ENCODE assay signal across 27 mouse cellular contexts in the genomic region with DNA sequence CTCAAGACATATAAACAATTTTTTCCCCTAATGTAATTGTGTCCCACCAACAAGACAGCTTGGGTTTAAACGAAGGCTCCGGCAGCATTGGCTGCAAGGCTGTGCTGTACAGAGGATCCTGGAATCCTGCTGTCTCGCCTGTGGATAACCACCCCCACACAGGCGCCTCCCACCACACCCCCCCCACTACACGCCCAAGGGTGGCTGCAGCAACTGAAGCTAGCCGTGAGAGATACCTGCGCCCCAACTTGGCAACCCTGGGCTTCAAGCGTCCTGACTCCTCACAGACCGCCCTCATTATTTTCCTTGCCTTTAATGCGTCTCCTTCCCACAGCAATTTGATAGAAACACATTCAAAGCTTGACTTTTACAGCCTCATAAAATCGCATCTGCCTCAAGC.
DNase-seq lines count a peak whose midpoint lies in the region; ATAC-seq lines count a peak whose summit lies in the region.
"Had no signal": no experiment of that assay in that cellular context is flagged by ENCODE, and none has a peak within 500 bp of the region (broad histone marks: within the 10 kb centered on the region; RNA-seq: fewer than 3 reads in every experiment).

No protein-coding gene starts in this region.

- peak; percentile 49; the same call in 1 of the 2 replicates for ATAC-seq in kidney, embryonic 16.5 days (ENCODE audit: low FRiP score, low TSS enrichment)
- 0 out of 2 replicates have a peak, but pooled peaks have one; percentile 14 for ATAC-seq in limb, embryonic 15.5 days (ENCODE audit: insufficient number of reproducible peaks, low FRiP score, low TSS enrichment, low read depth)
- ATAC-seq: CD4-positive, CD25-positive, alpha-beta regulatory T cell, adult 4 months; forebrain, embryonic 15.5 days; inflammation-experienced regulatory T-cells, adult 6 months; liver, postnatal 0 days; midbrain, embryonic 16.5 days had no signal

- intact Hi-C loops in left cerebral cortex, postnatal 25 days (cut with DNase I), result no loop called here

- no peak overlapping the region for H3K9ac ChIP-seq in kidney, embryonic 16.5 days (replicated peaks; ENCODE audit: low read length)
- H3K9ac ChIP-seq in limb, embryonic 15.5 days, result no peak overlapping the region
- H3K9ac ChIP-seq: embryonic facial prominence, embryonic 15.5 days; forebrain, embryonic 15.5 days; hindbrain, embryonic 13.5 days; liver, postnatal 0 days had no signal

- no peaks in the 10 kb centered on the region for H3K9me3 ChIP-seq in heart, embryonic 10.5 days
- H3K9me3 ChIP-seq in kidney, embryonic 16.5 days (ENCODE audit: low read length), result 0 out of 2 replicates have a peak, but pooled peaks cover under 1% of the 10 kb centered on the region
- no peaks in the 10 kb centered on the region for H3K9me3 ChIP-seq in limb, embryonic 10.5 days (replicated peaks)
- H3K9me3 ChIP-seq in limb, embryonic 15.5 days, result no peaks in the 10 kb centered on the region
- H3K9me3 ChIP-seq: embryonic facial prominence, embryonic 15.5 days; forebrain, embryonic 15.5 days; hindbrain, embryonic 13.5 days had no signal

- H3K27ac ChIP-seq in heart, embryonic 10.5 days, result 0 out of 2 replicates have a peak overlapping the region, but pooled peaks have one; percentile 22
- H3K27ac ChIP-seq in kidney, embryonic 16.5 days (ENCODE audit: low read length), result peak overlapping the region; percentile 71
- peak overlapping the region; percentile 63; the same call in 1 of the 2 replicates for H3K27ac ChIP-seq in limb, embryonic 10.5 days
- peak overlapping the region; percentile 57; the same call in 1 of the 2 replicates for H3K27ac ChIP-seq in limb, embryonic 15.5 days
- H3K27ac ChIP-seq: embryonic facial prominence, embryonic 15.5 days; forebrain, embryonic 15.5 days; heart, adult 2 months; hindbrain, embryonic 13.5 days; layer of hippocampus, adult 2 months; midbrain, embryonic 10.5 days had no signal

- no peaks in the 10 kb centered on the region for H3K27me3 ChIP-seq in heart, embryonic 10.5 days (ENCODE audit: insufficient read depth, poor library complexity, severe bottlenecking)
- H3K27me3 ChIP-seq in kidney, embryonic 16.5 days (ENCODE audit: insufficient read depth, low read length), result no peaks in the 10 kb centered on the region
- H3K27me3 ChIP-seq in limb, embryonic 10.5 days (ENCODE audit: low read depth, poor library complexity, severe bottlenecking), result no peaks in the 10 kb centered on the region
- no peaks in the 10 kb centered on the region for H3K27me3 ChIP-seq in limb, embryonic 15.5 days
- H3K27me3 ChIP-seq: embryonic facial prominence, embryonic 15.5 days; forebrain, embryonic 15.5 days had no signal

- 83% methylated on average over 11 of the region's 11 CpGs for WGBS in heart, embryonic 10.5 days
- 33% methylated on average over 11 of the region's 11 CpGs for WGBS in kidney, embryonic 16.5 days
- WGBS in limb, embryonic 10.5 days, result 75% methylated on average over 11 of the region's 11 CpGs
- WGBS in limb, embryonic 15.5 days, result 36% methylated on average over 11 of the region's 11 CpGs

- peaks cover 15% of the 10 kb centered on the region for H3K4me1 ChIP-seq in heart, embryonic 10.5 days
- peaks cover 10% of the 10 kb centered on the region for H3K4me1 ChIP-seq in kidney, embryonic 16.5 days (ENCODE audit: insufficient read depth, low read length)
- H3K4me1 ChIP-seq in limb, embryonic 10.5 days, result peaks cover 30% of the 10 kb centered on the region
- peaks cover 10% of the 10 kb centered on the region for H3K4me1 ChIP-seq in limb, embryonic 15.5 days
- H3K4me1 ChIP-seq: embryonic facial prominence, embryonic 15.5 days; forebrain, embryonic 15.5 days; hindbrain, embryonic 13.5 days had no signal

- H3K4me2 ChIP-seq in kidney, embryonic 16.5 days (replicated peaks; ENCODE audit: low read depth, low read length), result peak overlapping the region; percentile 36
- H3K4me2 ChIP-seq in limb, embryonic 15.5 days, result peak overlapping the region; percentile 15; the same call in 1 of the 2 replicates
- H3K4me2 ChIP-seq: embryonic facial prominence, embryonic 15.5 days; forebrain, embryonic 15.5 days; hindbrain, embryonic 13.5 days; liver, embryonic 11.5 days had no signal

- H3K4me3 ChIP-seq in heart, embryonic 10.5 days, result no peak overlapping the region
- no peak overlapping the region for H3K4me3 ChIP-seq in kidney, embryonic 16.5 days (ENCODE audit: low read length)
- no peak overlapping the region for H3K4me3 ChIP-seq in limb, embryonic 10.5 days
- no peak overlapping the region for H3K4me3 ChIP-seq in limb, embryonic 15.5 days
- H3K4me3 ChIP-seq: embryonic facial prominence, embryonic 15.5 days; forebrain, embryonic 15.5 days; heart, adult 2 months; hindbrain, embryonic 13.5 days; layer of hippocampus, adult 2 months; midbrain, embryonic 10.5 days; myocyte had no signal

- no peaks in the 10 kb centered on the region for H3K36me3 ChIP-seq in heart, embryonic 10.5 days
- no peaks in the 10 kb centered on the region for H3K36me3 ChIP-seq in kidney, embryonic 16.5 days (ENCODE audit: insufficient read depth, low read length)
- no peaks in the 10 kb centered on the region for H3K36me3 ChIP-seq in limb, embryonic 10.5 days
- no peaks in the 10 kb centered on the region for H3K36me3 ChIP-seq in limb, embryonic 15.5 days
- H3K36me3 ChIP-seq: embryonic facial prominence, embryonic 15.5 days; forebrain, embryonic 15.5 days; hindbrain, embryonic 13.5 days; midbrain, embryonic 10.5 days had no signal

- no peak for DNase-seq in heart, embryonic 10.5 days (ENCODE audit: low spot score)
- DNase-seq in heart, adult 11 months, result no peak
- DNase-seq in kidney, adult 18-20 months, result no peak
- no peak for DNase-seq in limb, embryonic 10.5 days (ENCODE audit: low spot score)
- DNase-seq in cerebellum, postnatal 4 days (ENCODE audit: low spot score in 2 of 2), result no peak
- no peak for DNase-seq in left cerebral cortex, postnatal 25 days (ENCODE audit: low spot score in 2 of 2)
- DNase-seq: adrenal gland, postnatal 25 days; cerebellum, adult 9-10 months; gastrocnemius, postnatal 25 days; heart, adult 2 months; liver, postnatal 0 days; lung, postnatal 10 days; right cerebral cortex, postnatal 14 days; spleen, adult 18-20 months; thymus, postnatal 36 days had no signal
